ENCODE assay signal across 10 mouse cellular contexts in the genomic region with DNA sequence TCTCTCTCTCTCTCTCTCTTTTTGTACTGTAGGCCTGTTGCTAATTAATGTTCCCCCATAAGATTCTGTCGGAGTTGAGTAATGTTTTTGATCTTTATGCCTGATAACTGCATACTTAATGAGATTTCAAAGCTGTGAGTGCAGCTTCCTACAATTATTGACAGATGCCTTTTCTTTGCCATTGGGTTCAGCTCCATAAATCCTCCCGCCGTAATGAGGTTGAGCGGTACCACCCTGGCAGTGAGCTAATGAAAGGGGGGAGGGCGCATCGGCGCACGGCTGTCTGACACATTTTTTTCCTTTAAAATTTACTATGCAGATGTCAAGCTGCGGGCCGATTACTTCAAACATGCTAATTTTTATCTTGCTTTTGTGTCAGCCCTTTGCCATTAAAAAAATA. TPM values are rescaled to one million over a fixed set of nuclear protein-coding genes. Genes with fewer than 3 reads are reported as not detected.
DNase-seq lines count a peak whose midpoint lies in the region; ATAC-seq and TF ChIP-seq lines count a peak whose summit lies in the region.
"Had no signal": no experiment of that assay in that cellular context is flagged by ENCODE, and none has a peak within 500 bp of the region (broad histone marks: within the 10 kb centered on the region; RNA-seq: fewer than 3 reads in every experiment).

No protein-coding gene starts in this region.

- peaks cover 18% of the 10 kb centered on the region for H3K4me1 ChIP-seq in heart, embryonic 15.5 days (replicated peaks)
- H3K4me1 ChIP-seq in heart, adult 2 months (ENCODE audit: control insufficient read depth, insufficient read depth, low read length), result peaks cover 2% of the 10 kb centered on the region; the same call in 1 of the 2 replicates
- peaks cover 9% of the 10 kb centered on the region for H3K4me1 ChIP-seq in cortical plate, adult 2 months (ENCODE audit: control insufficient read depth, insufficient read depth, low read length)
- H3K4me1 ChIP-seq in hindbrain, embryonic 10.5 days (replicated peaks), result peaks cover 68% of the 10 kb centered on the region
- H3K4me1 ChIP-seq in midbrain, embryonic 13.5 days (replicated peaks), result peaks cover 52% of the 10 kb centered on the region

- H3K27ac ChIP-seq in heart, embryonic 15.5 days, result no peak overlapping the region
- no peak overlapping the region for H3K27ac ChIP-seq in heart, adult 2 months
- H3K27ac ChIP-seq in cortical plate, adult 2 months (ENCODE audit: insufficient read depth, low read length), result 0 out of 2 replicates have a peak overlapping the region, but pooled peaks have one; percentile 50
- peak overlapping the region; percentile 69 for H3K27ac ChIP-seq in hindbrain, embryonic 10.5 days
- H3K27ac ChIP-seq in midbrain, embryonic 13.5 days, result peak overlapping the region; percentile 65; the same call in 1 of the 2 replicates

- TF ChIP-seq EP300 in heart, adult 2 months (IDR thresholded peaks at IDR 0.05; ENCODE audit: insufficient read depth, low read depth, low read length), result no peak

- no peak for TF ChIP-seq CTCF in heart, adult 2 months (IDR thresholded peaks at IDR 0.05)
- no peak for TF ChIP-seq CTCF in cortical plate, adult 2 months (IDR thresholded peaks at IDR 0.05; ENCODE audit: extremely low read depth, insufficient read depth, low read length)

- no peaks in the 10 kb centered on the region for H3K79me2 ChIP-seq in heart, adult 2 months (replicated peaks; ENCODE audit: control insufficient read depth, insufficient read depth, low read length)

- no peak overlapping the region for H3K4me3 ChIP-seq in heart, embryonic 15.5 days
- H3K4me3 ChIP-seq in heart, adult 2 months, result no peak overlapping the region
- peak overlapping the region; percentile 24; the same call in 1 of the 2 replicates for H3K4me3 ChIP-seq in cortical plate, adult 2 months (ENCODE audit: insufficient read depth, low read length)
- peak overlapping the region; percentile 34; the same call in 1 of the 2 replicates for H3K4me3 ChIP-seq in hindbrain, embryonic 10.5 days
- no peak overlapping the region for H3K4me3 ChIP-seq in midbrain, embryonic 13.5 days (replicated peaks)

- 53% methylated on average over 10 of the region's 10 CpGs for WGBS in heart, embryonic 15.5 days
- WGBS in heart, adult 2 months, result 64% methylated on average over 10 of the region's 10 CpGs
- WGBS in hindbrain, embryonic 10.5 days, result 44% methylated on average over 10 of the region's 10 CpGs
- 18% methylated on average over 10 of the region's 10 CpGs for WGBS in midbrain, embryonic 13.5 days

- no peak for ATAC-seq in heart, embryonic 15.5 days (replicated peaks; ENCODE audit: insufficient number of reproducible peaks, insufficient read depth, low FRiP score, low read depth)
- ATAC-seq in midbrain, embryonic 13.5 days, result peak; percentile 47; the same call in 1 of the 2 replicates
- ATAC-seq in activated CD4-positive, CD25-positive, alpha-beta regulatory T cell, adult 4 months, result no peak
- ATAC-seq: inflammation-experienced regulatory T-cells, adult 6 months had no signal

- no peaks in the 10 kb centered on the region for H3K9me3 ChIP-seq in heart, embryonic 15.5 days (replicated peaks)
- no peaks in the 10 kb centered on the region for H3K9me3 ChIP-seq in hindbrain, embryonic 10.5 days
- H3K9me3 ChIP-seq in midbrain, embryonic 13.5 days, result no peaks in the 10 kb centered on the region

- intact Hi-C loops in heart, adult 2 months (cut with DNase I), result no loop called here

- no peaks in the 10 kb centered on the region for H3K27me3 ChIP-seq in heart, embryonic 15.5 days
- no peaks in the 10 kb centered on the region for H3K27me3 ChIP-seq in heart, adult 2 months (ENCODE audit: control insufficient read depth, insufficient read depth, low read length)
- 0 out of 2 replicates have a peak, but pooled peaks cover 3% of the 10 kb centered on the region for H3K27me3 ChIP-seq in hindbrain, embryonic 10.5 days (ENCODE audit: insufficient read depth, poor library complexity, severe bottlenecking)
- no peaks in the 10 kb centered on the region for H3K27me3 ChIP-seq in midbrain, embryonic 13.5 days

- TF ChIP-seq POLR2A in heart, adult 2 months (IDR thresholded peaks at IDR 0.05; ENCODE audit: insufficient read depth, low read depth, low read length), result no peak
- no peak for TF ChIP-seq POLR2A in cortical plate, adult 2 months (IDR thresholded peaks at IDR 0.05; ENCODE audit: extremely low read depth, insufficient read depth, low read length)

- H3K36me3 ChIP-seq in heart, embryonic 15.5 days, result no peaks in the 10 kb centered on the region
- no peaks in the 10 kb centered on the region for H3K36me3 ChIP-seq in heart, adult 2 months (ENCODE audit: control insufficient read depth, insufficient read depth, low read length)
- H3K36me3 ChIP-seq in hindbrain, embryonic 10.5 days, result no peaks in the 10 kb centered on the region
- H3K36me3 ChIP-seq in midbrain, embryonic 13.5 days, result no peaks in the 10 kb centered on the region

- DNase-seq in heart, adult 2 months, result no peak
- no peak for DNase-seq in hindbrain, embryonic 10.5 days (ENCODE audit: low spot score)
- no peak for DNase-seq in gastrocnemius, postnatal 25 days
- DNase-seq in T-cell, adult 2 months (ENCODE audit: low spot score), result no peak
- DNase-seq: gastrocnemius, postnatal 10 days had no signal

- peak overlapping the region; percentile 52; the same call in 1 of the 2 replicates for H3K4me2 ChIP-seq in heart, embryonic 15.5 days
- H3K4me2 ChIP-seq in midbrain, embryonic 13.5 days (replicated peaks), result peak overlapping the region; percentile 31; the same call in 1 of the 2 replicates

- no peak overlapping the region for H3K9ac ChIP-seq in heart, embryonic 15.5 days
- H3K9ac ChIP-seq in heart, adult 2 months (ENCODE audit: low read depth, low read length), result no peak overlapping the region
- H3K9ac ChIP-seq in midbrain, embryonic 13.5 days (replicated peaks), result no peak overlapping the region

RNA-seq across cellular contexts. Expression of a gene that starts 9.3 kb away (rescaled TPM):
- 2.4 TPM in 2 replicates for polyA plus RNA-seq in heart, embryonic 15.5 days (2015; fragmentation: Nextera tagmentation; extraction: Ambion mirVana)
- total RNA-seq in heart, adult 2 months (2021), result 1 to 10 TPM; 3.5 to 4.3 TPM
- 1.8 and 3.6 TPM in 2 replicates for polyA plus RNA-seq in heart, adult 2 months (2012; rRNA removed)
- 27.0 and 35.4 TPM in 2 replicates for polyA plus RNA-seq in cortical plate, adult 2 months (2012; rRNA removed)
- 5.4 and 9.1 TPM in 2 replicates for polyA plus RNA-seq in hindbrain, embryonic 10.5 days (2016; fragmentation: Nextera tagmentation; extraction: Ambion mirVana)
- 7.9 and 9.1 TPM in 2 replicates for polyA plus RNA-seq in midbrain, embryonic 13.5 days (2015; fragmentation: Nextera tagmentation; extraction: Ambion mirVana)
- 1 to 10 TPM; 2.7 to 3.4 TPM for total RNA-seq in gastrocnemius, postnatal 25 days (2021)
- under 1 TPM in 1 of 2 experiments, not detected in 1; 0.77 TPM for polyA plus RNA-seq in activated CD4-positive, CD25-positive, alpha-beta regulatory T cell, adult 4 months (2017; shearing (Covaris generic))

Comparison
In these comparisons a context has a peak if more than half of its experiments do, and no peak if none do; other contexts are left out.
1. H3K27ac ChIP-seq: peak in cortical plate, adult 2 months (single experiment), hindbrain, embryonic 10.5 days (single experiment) and midbrain, embryonic 13.5 days (single experiment); none in heart, embryonic 15.5 days (single experiment) and heart, adult 2 months (single experiment).
2. H3K4me3 ChIP-seq: peak in cortical plate, adult 2 months (single experiment) and hindbrain, embryonic 10.5 days (single experiment); none in heart, embryonic 15.5 days (single experiment), heart, adult 2 months (single experiment) and midbrain, embryonic 13.5 days (single experiment).